Mouse (Mus musculus) heart, embryonic 16.5 days (tissue): ENCODE measurements around the gene Upp2. TPM values are rescaled to one million over a fixed set of nuclear protein-coding genes. Genes with fewer than 3 reads are reported as not detected.

Source experiments
- ATAC-seq: fragments of 200-750 bp; cut with Nextera tagmentation; replicated peaks from 2 replicates; pipeline ENCODE4 v1.8.0; 2017; ENCODE audit warnings: moderate number of reproducible peaks; ENCODE audit not compliant: insufficient read depth, low FRiP score; ENCODE audit errors: extremely low read depth
- H3K27ac ChIP-seq: fragments of 300-500 bp; sonication (generic); 2 replicates; pipeline ENCODE4 v1.5.1; 2014; ENCODE audit warnings: mild to moderate bottlenecking, low read length, control low read depth, moderate library complexity
- H3K27me3 ChIP-seq: fragments of 300-500 bp; sonication (generic); 2 replicates; pipeline ENCODE4 v1.6.1; 2014; ENCODE audit warnings: low read length, mixed read lengths; ENCODE audit not compliant: control insufficient read depth, insufficient read depth
- H3K36me3 ChIP-seq: fragments of 300-500 bp; sonication (generic); 2 replicates; pipeline ENCODE4 v1.6.1; 2014; ENCODE audit not compliant: control insufficient read depth, insufficient read depth
- H3K4me1 ChIP-seq: fragments of 300-500 bp; sonication (generic); 2 replicates; pipeline ENCODE4 v1.6.1; 2014; ENCODE audit warnings: low read length, mixed read lengths; ENCODE audit not compliant: control insufficient read depth, insufficient read depth
- H3K4me2 ChIP-seq: fragments of 300-500 bp; sonication (generic); 2 replicates; pipeline ENCODE4 v1.6.1; 2014; ENCODE audit warnings: low read depth, mild to moderate bottlenecking, control low read depth, low read length
- H3K4me3 ChIP-seq: fragments of 300-500 bp; sonication (generic); 2 replicates; pipeline ENCODE4 v1.5.1; 2014; ENCODE audit warnings: mild to moderate bottlenecking, control low read depth, low read length
- H3K9ac ChIP-seq: fragments of 300-500 bp; sonication (generic); 2 replicates; pipeline ENCODE4 v1.6.1; 2014; ENCODE audit warnings: low read length, control low read depth
- H3K9me3 ChIP-seq: fragments of 300-500 bp; sonication (generic); replicated peaks from 2 replicates; pipeline ENCODE4 v1.6.1; 2016; ENCODE audit warnings: low read length; ENCODE audit not compliant: control insufficient read depth
- WGBS: fragments of 180-500 bp; shearing (Covaris S2); extraction: QIAGEN DNeasy Blood & Tissue Kit; methylation state at CpG from one replicate; pipeline ENCODE4 v1.1.7; 2014; 5-methylcytosine and 5-hydroxymethylcytosine counted together
- polyA plus RNA-seq: library from polyadenylated mRNA; unstranded; fragments of >200 nt; fragmentation: Nextera tagmentation; extraction: Ambion mirVana; gene quantifications from 2 replicates; pipeline ENCODE4 v1.2.1, GENCODE M21; 2015

The Upp2 gene
- polyA plus RNA-seq, 1 experiment from 2014 or later: 5.4 TPM

- Histone ChIP-seq H3K4me1 (no peaks in the 10 kb centered on the region), H3K9ac (no peak overlapping the region), H3K27ac (no peak overlapping the region), H3K36me3 (no peaks in the 10 kb centered on the region), H3K9me3 (no peaks in the 10 kb centered on the region), H3K4me2 (no peak overlapping the region), H3K4me3 (no peak overlapping the region), H3K27me3 (no peaks in the 10 kb centered on the region)
- ATAC-seq: no peak
- 45% methylated on average over 7 of the region's 7 CpGs for WGBS
These were observed 220.3 kb downstream of the Upp2 start for GRCm38 (mm10) chr2:58787360-58787759.

GRCm38 (mm10) chr2:58789934-58790333 is 222.8 kb downstream of the Upp2 start:
- ATAC-seq: no peak
- Histone ChIP-seq H3K4me2 (no peak overlapping the region), H3K4me3 (no peak overlapping the region), H3K9ac (no peak overlapping the region), H3K9me3 (no peaks in the 10 kb centered on the region), H3K27ac (no peak overlapping the region), H3K4me1 (no peaks in the 10 kb centered on the region), H3K27me3 (no peaks in the 10 kb centered on the region), H3K36me3 (no peaks in the 10 kb centered on the region)
- WGBS: 79% methylated on average over 7 of the region's 7 CpGs

GRCm38 (mm10) chr2:58790361-58790760 is 223.3 kb downstream of the Upp2 start:
- no peak for ATAC-seq
- Histone ChIP-seq H3K36me3 (no peaks in the 10 kb centered on the region), H3K9me3 (no peaks in the 10 kb centered on the region), H3K4me2 (no peak overlapping the region), H3K27ac (no peak overlapping the region), H3K4me1 (no peaks in the 10 kb centered on the region), H3K4me3 (no peak overlapping the region), H3K9ac (no peak overlapping the region), H3K27me3 (no peaks in the 10 kb centered on the region)
- 87% methylated on average over 4 of the region's 4 CpGs for WGBS

- Histone ChIP-seq H3K27ac (no peak overlapping the region), H3K4me2 (no peak overlapping the region), H3K36me3 (no peaks in the 10 kb centered on the region), H3K4me3 (no peak overlapping the region), H3K4me1 (no peaks in the 10 kb centered on the region), H3K27me3 (no peaks in the 10 kb centered on the region), H3K9me3 (no peaks in the 10 kb centered on the region), H3K9ac (no peak overlapping the region)
- ATAC-seq: no peak
- 69% methylated on average over 15 of the region's 15 CpGs for WGBS
These were observed 227.4 kb downstream of the Upp2 start for GRCm38 (mm10) chr2:58794489-58794888.

GRCm38 (mm10) chr2:58795432-58795831 is 228.3 kb downstream of the Upp2 start:
- no peaks in the 10 kb centered on the region for H3K4me1 ChIP-seq
- H3K36me3 ChIP-seq: no peaks in the 10 kb centered on the region
- WGBS: 83% methylated on average over 5 of the region's 5 CpGs
- no peak overlapping the region for H3K9ac ChIP-seq
- H3K27ac ChIP-seq: no peak overlapping the region
- no peak overlapping the region for H3K4me3 ChIP-seq
- no peak overlapping the region for H3K4me2 ChIP-seq
- no peaks in the 10 kb centered on the region for H3K27me3 ChIP-seq
- H3K9me3 ChIP-seq: no peaks in the 10 kb centered on the region
- no peak for ATAC-seq

- H3K9me3 ChIP-seq: no peaks in the 10 kb centered on the region
- no peaks in the 10 kb centered on the region for H3K4me1 ChIP-seq
- H3K9ac ChIP-seq: no peak overlapping the region
- H3K27ac ChIP-seq: no peak overlapping the region
- ATAC-seq: no peak
- WGBS: 77% methylated on average over 4 of the region's 4 CpGs
- no peaks in the 10 kb centered on the region for H3K36me3 ChIP-seq
- no peak overlapping the region for H3K4me2 ChIP-seq
- H3K27me3 ChIP-seq: no peaks in the 10 kb centered on the region
- no peak overlapping the region for H3K4me3 ChIP-seq
These were observed 230.4 kb downstream of the Upp2 start for GRCm38 (mm10) chr2:58797506-58797905.

GRCm38 (mm10) chr2:58799126-58799525 is 232.0 kb downstream of the Upp2 start:
- H3K4me2 ChIP-seq: no peak overlapping the region
- no peaks in the 10 kb centered on the region for H3K36me3 ChIP-seq
- no peaks in the 10 kb centered on the region for H3K27me3 ChIP-seq
- ATAC-seq: no peak
- no peaks in the 10 kb centered on the region for H3K9me3 ChIP-seq
- WGBS: 74% methylated on average over 9 of the region's 9 CpGs
- no peak overlapping the region for H3K9ac ChIP-seq
- no peak overlapping the region for H3K4me3 ChIP-seq
- H3K27ac ChIP-seq: no peak overlapping the region
- H3K4me1 ChIP-seq: no peaks in the 10 kb centered on the region

- no peaks in the 10 kb centered on the region for H3K9me3 ChIP-seq
- no peaks in the 10 kb centered on the region for H3K27me3 ChIP-seq
- no peak overlapping the region for H3K27ac ChIP-seq
- H3K9ac ChIP-seq: no peak overlapping the region
- ATAC-seq: no peak
- H3K4me3 ChIP-seq: no peak overlapping the region
- 65% methylated on average over 5 of the region's 5 CpGs for WGBS
- H3K4me1 ChIP-seq: no peaks in the 10 kb centered on the region
- no peaks in the 10 kb centered on the region for H3K36me3 ChIP-seq
- no peak overlapping the region for H3K4me2 ChIP-seq
These were observed 232.5 kb downstream of the Upp2 start for GRCm38 (mm10) chr2:58799623-58800022.

GRCm38 (mm10) chr2:58812941-58813340 is 245.8 kb downstream of the Upp2 start:
- no peak overlapping the region for H3K4me2 ChIP-seq
- no peaks in the 10 kb centered on the region for H3K27me3 ChIP-seq
- H3K9ac ChIP-seq: no peak overlapping the region
- H3K4me1 ChIP-seq: no peaks in the 10 kb centered on the region
- no peak for ATAC-seq
- H3K4me3 ChIP-seq: no peak overlapping the region
- no peaks in the 10 kb centered on the region for H3K36me3 ChIP-seq
- H3K27ac ChIP-seq: no peak overlapping the region
- H3K9me3 ChIP-seq: no peaks in the 10 kb centered on the region
- WGBS: 57% methylated on average over 2 of the region's 2 CpGs
